Mouse (Mus musculus) bone marrow, adult 2 months (tissue): ENCODE measurements around the gene Ap1m2. TPM values are rescaled to one million over a fixed set of nuclear protein-coding genes. Genes with fewer than 3 reads are reported as not detected.
"Not testable (repeated sequence)": the region's sequence is repeated elsewhere in the genome, so short reads cannot be mapped to it uniquely, and the experiment has no call there.

Source experiments
- H3K27ac ChIP-seq: fragments of 200-500 bp; 2 replicates; pipeline ENCODE4 v1.5.1; 2012; ENCODE audit warnings: low read depth, mild to moderate bottlenecking, control low read depth, inconsistent platforms, low read length; ENCODE audit not compliant: control insufficient read depth, poor library complexity, insufficient read depth
- H3K4me1 ChIP-seq: fragments of 200-500 bp; 2 replicates; pipeline ENCODE4 v1.6.1; 2011; ENCODE audit warnings: low read length; ENCODE audit not compliant: control insufficient read depth, insufficient read depth
- H3K4me3 ChIP-seq: fragments of 200-500 bp; replicated peaks from 2 replicates; pipeline ENCODE3; 2011; ENCODE audit warnings: mild to moderate bottlenecking, low read depth, low read length, control low read depth; ENCODE audit not compliant: control insufficient read depth
- CTCF ChIP-seq: fragments of 200-500 bp; IDR thresholded peaks from 2 replicates; pipeline ENCODE4 v1.5.1; 2011; ENCODE audit warnings: low read length, control low read depth; ENCODE audit not compliant: control insufficient read depth, insufficient read depth
- POLR2A ChIP-seq: fragments of 200-500 bp; IDR thresholded peaks from 2 replicates; pipeline ENCODE4 v1.6.1; 2011; ENCODE audit warnings: low read depth, mild to moderate bottlenecking, control low read depth, low read length, borderline replicate concordance; ENCODE audit not compliant: control insufficient read depth
- WGBS: fragments of 180-500 bp; shearing (Covaris S2); methylation state at CpG from one replicate; pipeline ENCODE4 v1.1.7; 2018; 5-methylcytosine and 5-hydroxymethylcytosine counted together
- polyA plus RNA-seq: library from polyadenylated mRNA; stranded (reverse); fragments of >200 nt; gene quantifications from 2 replicates; pipeline ENCODE4 v1.2.4, GENCODE M21; 2011; ENCODE audit warnings: low replicate concordance; ENCODE audit not compliant: missing spikeins, insufficient read depth, insufficient read length

Ap1m2 gene
- polyA plus RNA-seq, 1 experiment: 1.8 TPM

DNA sequence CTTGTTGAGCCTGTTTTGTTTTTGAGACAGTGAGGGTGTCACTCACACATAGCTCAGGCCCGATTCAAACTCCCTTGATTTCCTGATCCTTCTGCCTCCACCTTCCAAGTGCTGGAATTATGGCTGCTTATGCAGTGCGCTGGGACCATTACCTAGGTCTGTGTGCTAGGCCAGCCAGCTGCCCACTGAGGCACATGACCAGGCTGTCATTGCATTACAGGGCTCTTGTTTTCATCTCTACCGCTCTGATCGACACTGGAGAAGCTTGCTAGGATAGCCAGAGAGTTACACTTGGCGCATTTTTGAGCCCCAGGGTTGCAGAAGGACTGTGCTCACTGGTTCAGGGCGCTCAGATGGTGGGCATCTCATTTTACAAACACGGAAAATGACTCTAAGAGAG lies 442 bp downstream of the Ap1m2 start:
- Histone ChIP-seq H3K4me3 (no peak overlapping the region), H3K27ac (no peak overlapping the region), H3K4me1 (peaks cover 2% of the 10 kb centered on the region; the same call in 1 of the 2 replicates)
- TF ChIP-seq CTCF: no peak
- no peak for TF ChIP-seq POLR2A
- 83% methylated on average over 7 of the region's 7 CpGs for WGBS

DNA sequence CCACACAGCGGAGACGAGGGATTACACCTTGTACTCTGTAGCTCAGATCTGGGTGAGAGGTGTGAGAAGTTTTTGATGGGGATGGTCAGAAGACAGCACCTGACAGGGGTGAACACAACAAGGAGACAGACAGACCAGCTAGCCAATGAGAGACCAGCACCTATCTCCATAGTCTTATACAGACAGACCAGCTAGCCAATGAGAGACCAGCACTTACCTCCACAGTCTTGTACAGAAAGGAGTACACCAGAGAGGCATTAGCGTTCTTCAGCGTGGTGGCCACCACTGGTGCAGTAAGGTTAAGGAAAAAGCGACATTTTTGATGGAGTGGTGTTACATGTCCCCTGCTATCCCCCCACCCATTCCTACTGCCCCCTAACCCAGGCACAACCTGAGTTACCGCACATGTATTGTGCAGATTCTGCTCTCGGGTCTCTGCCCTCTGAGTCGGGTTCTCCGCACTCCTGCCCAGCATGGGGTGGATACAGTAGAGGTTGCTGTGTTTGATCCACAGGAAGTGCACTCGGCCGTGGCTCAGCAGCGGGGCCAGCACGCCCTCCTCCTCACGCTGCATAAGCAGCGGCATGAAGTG lies 2.9 kb downstream of the Ap1m2 start:
- WGBS: 35% methylated on average over 15 of the region's 15 CpGs
- TF ChIP-seq CTCF: no peak
- no peak for TF ChIP-seq POLR2A
- Histone ChIP-seq H3K4me1 (no peaks in the 10 kb centered on the region; the same call in 1 of the 2 replicates), H3K27ac (no peak overlapping the region; the same call in none of the 2 replicates), H3K4me3 (peak overlapping the region; percentile 39)

DNA sequence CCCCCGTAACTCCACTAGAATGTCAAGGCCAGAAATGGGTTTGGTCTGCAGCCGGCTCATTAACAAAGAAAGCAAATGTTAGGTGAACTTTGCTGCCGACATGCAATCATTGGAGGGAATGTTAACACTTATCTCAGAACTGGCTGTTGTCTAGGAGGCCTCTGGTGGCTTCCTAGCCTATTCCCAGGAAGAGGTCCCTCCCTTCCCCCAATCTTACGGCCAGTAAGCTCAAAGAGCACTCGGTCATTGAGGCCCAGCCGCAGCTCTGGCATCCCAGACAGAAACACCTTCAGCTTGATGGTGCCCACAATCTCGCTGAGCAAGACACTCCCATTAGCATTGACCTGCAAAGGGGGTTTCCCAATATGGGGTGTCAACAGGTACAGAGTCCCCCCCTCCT lies 7.1 kb downstream of the Ap1m2 start:
- no peak overlapping the region for H3K4me3 ChIP-seq
- 89% methylated on average over 7 of the region's 7 CpGs for WGBS
- H3K27ac ChIP-seq: no peak overlapping the region
- H3K4me1 ChIP-seq: no peaks in the 10 kb centered on the region; the same call in 1 of the 2 replicates
- no peak for TF ChIP-seq POLR2A
- TF ChIP-seq CTCF: no peak

DNA sequence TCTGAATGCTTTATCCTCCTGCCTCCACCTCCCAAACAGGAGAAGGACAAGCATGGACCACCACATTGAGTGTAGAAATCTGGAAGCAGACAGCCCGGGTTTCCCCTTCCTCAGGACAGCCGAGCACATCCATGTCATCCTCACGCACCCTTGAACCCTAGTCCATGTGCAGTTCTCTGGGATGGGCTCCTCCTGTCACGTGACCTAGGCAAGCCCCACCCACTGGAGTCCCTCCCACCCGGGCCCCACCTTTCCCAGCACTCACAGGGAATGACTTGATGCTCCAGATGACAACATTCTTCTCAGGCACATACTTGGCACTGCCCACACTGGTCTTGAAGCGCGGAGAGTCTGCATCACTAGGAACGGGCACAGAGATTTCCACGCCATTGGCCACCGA lies 13.1 kb downstream of the Ap1m2 start:
- Histone ChIP-seq H3K4me3 (no peak overlapping the region), H3K4me1 (no peaks in the 10 kb centered on the region), H3K27ac (no peak overlapping the region)
- TF ChIP-seq CTCF (no peak), POLR2A (no peak)
- WGBS: 89% methylated on average over 10 of the region's 10 CpGs

DNA sequence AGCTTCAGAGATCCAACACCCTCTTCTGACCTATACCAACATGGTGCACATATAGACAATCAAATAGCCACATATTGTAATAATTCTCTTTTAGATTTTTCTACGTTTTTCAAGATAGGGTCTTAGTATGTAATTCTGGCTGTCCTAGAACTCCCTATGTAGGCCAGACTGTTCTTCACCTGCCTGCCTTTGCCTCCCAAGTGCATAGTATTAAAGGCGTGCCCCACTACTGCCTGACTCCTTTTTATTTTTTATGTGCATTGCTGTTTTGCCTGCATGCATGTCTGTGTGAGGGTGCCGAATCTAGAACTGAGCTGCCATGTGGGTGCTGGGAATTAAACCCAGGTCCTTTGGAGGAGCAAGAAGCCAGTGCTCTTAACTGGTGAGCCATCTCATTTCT lies 19.9 kb downstream of the Ap1m2 start:
- H3K4me3 ChIP-seq: peak overlapping the region; percentile 57
- 72% methylated on average over 3 of the region's 3 CpGs for WGBS
- TF ChIP-seq POLR2A (no peak), CTCF (no peak)
- peaks cover 3% of the 10 kb centered on the region; the same call in 1 of the 2 replicates for H3K4me1 ChIP-seq
- no peak overlapping the region for H3K27ac ChIP-seq

DNA sequence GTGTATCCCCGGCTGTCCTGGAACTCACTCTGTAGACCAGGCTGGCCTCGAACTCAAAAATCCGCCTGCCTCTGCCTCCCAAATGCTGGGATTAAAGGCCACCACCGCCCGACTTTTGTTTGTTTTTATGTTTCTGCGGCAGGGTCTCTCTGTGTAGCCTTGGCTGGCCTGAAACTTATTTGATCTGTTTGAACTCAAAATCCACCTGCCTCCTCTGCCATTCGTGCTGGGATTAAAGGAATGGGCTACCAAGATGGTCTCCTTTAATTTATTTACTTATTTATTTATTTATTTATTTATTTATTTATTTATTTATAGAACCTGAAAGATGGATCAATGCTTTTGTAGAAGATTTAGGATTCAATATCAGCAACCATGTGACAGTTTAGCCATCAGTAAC lies 20.3 kb downstream of the Ap1m2 start:
- not testable (repeated sequence) for H3K4me1 ChIP-seq
- Histone ChIP-seq H3K4me3 (peak overlapping the region; percentile 66), H3K27ac (peak overlapping the region; percentile 73)
- WGBS: 10% methylated on average over 7 of the region's 7 CpGs

DNA sequence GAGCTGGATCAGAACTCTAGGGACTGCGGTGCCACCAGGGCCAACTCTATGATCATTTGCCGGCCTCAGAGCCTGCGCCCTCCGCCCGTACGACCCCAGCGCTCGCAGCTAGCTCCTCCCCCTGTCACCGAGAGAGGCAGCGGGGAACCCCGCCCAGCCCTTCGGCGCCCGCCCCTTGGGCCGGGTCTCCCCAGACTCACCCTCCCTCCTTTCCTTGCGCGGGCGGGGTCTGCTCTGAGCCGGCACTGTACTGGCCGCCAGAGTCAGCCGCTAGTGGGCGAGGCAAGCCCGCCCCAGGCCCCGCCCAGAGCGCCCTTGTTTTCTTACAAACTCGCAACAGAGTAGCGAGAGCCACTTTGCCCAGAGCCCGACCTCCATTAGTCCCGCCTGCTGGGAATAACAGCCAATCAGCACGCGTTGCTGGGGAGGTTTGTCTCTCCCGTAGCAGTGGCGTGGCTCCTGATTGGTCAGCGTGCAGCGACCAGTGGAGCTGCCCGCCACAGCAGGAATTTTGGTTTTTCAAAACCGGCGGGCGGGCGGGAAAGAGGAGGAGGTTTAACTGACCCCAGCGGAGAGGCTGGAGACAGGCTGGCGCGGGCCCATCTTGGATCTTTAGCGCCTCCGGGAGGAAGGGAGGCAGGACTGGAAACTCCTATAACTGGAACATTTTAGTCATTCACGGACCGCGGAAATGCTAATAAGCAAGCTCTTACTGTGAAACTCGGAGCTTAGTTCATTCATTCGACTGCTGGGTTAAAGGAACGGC lies 20.9 kb downstream of the Ap1m2 start, which contains the start of gene Cdkn2d:
Gene Cdkn2d (minus strand): TSS at position 386 of the 766 bp plus-strand sequence.
- WGBS: under 1% methylated on average over 51 of the region's 51 CpGs
- H3K27ac ChIP-seq: peak within 1 kb of the TSS; percentile 95
- peak within 1 kb of the TSS; percentile 87 for H3K4me3 ChIP-seq
- TF ChIP-seq CTCF (no peak), POLR2A (peak; percentile 97)
- peaks cover 6% of the 10 kb centered on the region; the same call in 1 of the 2 replicates for H3K4me1 ChIP-seq

DNA sequence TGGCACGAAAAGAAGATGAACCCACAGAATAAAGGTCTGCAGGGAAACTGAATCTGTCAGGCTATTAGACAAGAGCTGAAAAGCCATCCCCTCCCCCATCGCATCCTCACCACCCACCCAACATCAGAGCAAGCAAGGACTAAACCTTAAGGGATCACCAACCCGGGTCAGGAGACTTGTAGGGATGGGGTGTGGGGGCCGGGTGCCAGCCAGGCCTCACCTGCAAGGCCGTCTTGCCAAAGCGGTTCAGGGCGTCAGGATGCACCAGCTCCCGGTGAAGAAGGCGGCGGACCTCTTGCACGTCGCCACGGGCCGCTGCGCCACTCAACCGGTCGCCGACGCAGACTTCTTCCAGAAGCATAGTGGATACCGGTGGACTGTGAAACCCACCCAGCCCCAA lies 21.5 kb downstream of the Ap1m2 start:
- H3K4me1 ChIP-seq: peaks cover 6% of the 10 kb centered on the region; the same call in 1 of the 2 replicates
- TF ChIP-seq POLR2A: no peak
- no peak for TF ChIP-seq CTCF
- under 1% methylated on average over 20 of the region's 20 CpGs for WGBS
- peak overlapping the region; percentile 87 for H3K4me3 ChIP-seq
- H3K27ac ChIP-seq: peak overlapping the region; percentile 95

DNA sequence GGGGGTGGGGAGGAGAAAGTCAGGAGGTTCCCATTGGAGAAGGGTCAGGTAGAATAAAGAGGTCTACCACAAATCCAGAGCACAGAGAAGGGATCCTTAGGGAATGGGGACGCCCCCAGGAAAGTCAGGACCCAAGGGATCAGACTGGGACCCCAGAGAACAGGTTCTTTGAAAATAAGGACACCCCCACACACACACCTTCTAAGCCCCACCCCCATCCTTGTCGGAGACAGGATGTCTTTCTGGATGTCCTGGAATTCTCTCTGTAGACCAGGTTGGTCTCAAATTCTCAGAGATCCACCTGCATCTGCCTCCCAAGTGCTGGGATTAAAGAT lies 22.8 kb downstream of the Ap1m2 start:
- WGBS: 60% methylated on average over 2 of the region's 2 CpGs
- Histone ChIP-seq H3K27ac (peak overlapping the region; percentile 94), H3K4me3 (peak overlapping the region; percentile 90), H3K4me1 (peaks cover 6% of the 10 kb centered on the region; the same call in 1 of the 2 replicates)
- TF ChIP-seq POLR2A (no peak), CTCF (no peak)
